Mouse (Mus musculus) adrenal gland, adult 8-10 months (tissue): Measurements from ENCODE around the gene Tango6. TPM values are rescaled to one million over a fixed set of nuclear protein-coding genes. Genes with fewer than 3 reads are reported as not detected.

Experiments
- DNase-seq: peaks from one replicate; pipeline ENCODE4 v3.0.0; 2022
- total RNA-seq, 4 experiments: library from RNA; stranded (reverse); gene quantifications; 2 replicates each; pipeline ENCODE4 v1.2.4; 2022

The Tango6 gene
- total RNA-seq, 4 experiments from 2014 or later: 10.2 to 14.2 (median 12.4) TPM

- no peak for DNase-seq
Observed at GRCm38 (mm10) chr8:106818626-106819515, 136.0 kb downstream of the Tango6 start.

DNA sequence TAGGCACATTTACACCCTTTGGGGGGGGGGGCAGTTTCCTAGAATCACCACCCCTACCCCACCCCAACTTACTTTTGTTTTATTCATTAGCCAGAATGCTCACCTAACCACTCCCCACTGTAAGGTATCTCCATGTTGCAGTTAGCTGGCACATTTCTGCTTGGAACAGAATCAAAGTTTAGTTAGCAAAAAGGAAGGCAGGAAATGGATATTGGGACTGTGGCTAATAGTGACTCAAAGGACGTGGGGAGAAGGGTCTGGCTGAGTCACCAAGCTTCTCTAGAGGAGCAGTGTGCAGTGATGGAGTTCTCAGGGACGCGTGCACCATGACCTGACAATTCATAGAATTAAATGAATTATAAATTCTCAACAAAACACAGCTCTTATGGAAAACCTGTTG lies 136.7 kb downstream of the Tango6 start:
- no peak for DNase-seq

- no peak for DNase-seq
Observed at GRCm38 (mm10) chr8:106820553-106821515, 138.0 kb downstream of the Tango6 start.

- no peak for DNase-seq
Observed at GRCm38 (mm10) chr8:106828921-106829320, 146.1 kb downstream of the Tango6 start.

DNA sequence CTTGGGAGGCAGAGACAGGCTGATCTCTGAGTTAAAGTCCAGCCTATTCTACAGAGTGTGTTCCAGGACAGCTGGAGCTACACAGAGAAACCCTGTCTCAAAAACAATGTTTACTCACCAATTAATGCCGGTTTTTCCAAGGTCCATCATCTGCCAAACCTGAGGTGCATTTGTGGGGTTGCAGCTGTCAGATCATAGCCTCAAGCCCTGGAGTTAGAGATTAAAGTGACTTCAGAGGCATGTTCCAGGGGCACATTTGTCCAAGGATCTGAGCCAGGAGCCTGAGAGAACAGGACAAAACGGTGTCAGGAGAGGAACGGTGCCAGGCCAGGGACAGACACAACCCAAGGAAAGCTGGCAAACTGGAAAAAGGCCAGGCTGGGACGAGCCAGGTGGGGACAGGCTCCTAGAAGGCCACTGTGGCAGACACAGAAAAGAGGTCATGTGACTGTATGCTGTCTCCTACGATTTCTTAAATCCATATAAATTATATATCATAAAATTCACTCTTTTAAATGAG lies 146.7 kb downstream of the Tango6 start:
- DNase-seq: no peak

DNA sequence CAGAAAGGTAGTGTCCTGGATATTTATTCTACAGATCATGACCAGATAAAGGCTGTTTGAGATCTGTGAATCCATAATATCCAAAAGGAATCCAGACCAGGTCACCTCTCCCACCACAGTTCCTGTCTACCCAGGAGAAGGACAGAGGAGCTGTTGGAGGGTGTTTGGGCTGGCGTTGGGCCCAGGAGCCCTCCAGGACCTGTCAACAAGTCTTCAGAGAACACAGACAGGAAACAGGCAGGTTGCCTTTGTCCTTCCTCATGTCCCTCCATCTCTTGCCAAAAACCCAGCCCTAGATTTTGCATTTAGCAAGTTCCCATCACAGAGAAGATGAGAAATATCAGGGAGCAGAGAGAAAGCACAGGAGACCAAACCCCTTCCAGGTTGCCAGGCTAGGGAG lies 152.0 kb downstream of the Tango6 start:
- DNase-seq: no peak

DNA sequence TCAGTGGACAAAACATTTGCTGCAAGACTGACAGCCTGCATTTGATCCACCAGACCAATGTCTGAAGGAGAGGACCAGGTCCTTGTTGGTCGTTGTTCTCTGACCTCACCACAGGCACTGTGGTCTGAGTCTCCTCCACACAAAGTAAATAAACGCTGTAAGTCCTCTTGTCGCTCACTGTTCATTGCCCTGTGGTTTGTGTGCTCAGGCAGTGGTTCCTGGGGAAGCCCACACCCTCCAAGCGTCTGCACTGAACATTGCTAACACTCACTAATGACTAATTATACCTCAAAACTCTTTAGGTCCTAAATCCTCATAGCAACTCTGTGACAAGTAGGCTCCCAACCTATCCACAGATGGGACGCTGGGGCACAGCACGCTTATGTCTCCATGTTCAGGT lies 153.7 kb downstream of the Tango6 start:
- no peak for DNase-seq

DNA sequence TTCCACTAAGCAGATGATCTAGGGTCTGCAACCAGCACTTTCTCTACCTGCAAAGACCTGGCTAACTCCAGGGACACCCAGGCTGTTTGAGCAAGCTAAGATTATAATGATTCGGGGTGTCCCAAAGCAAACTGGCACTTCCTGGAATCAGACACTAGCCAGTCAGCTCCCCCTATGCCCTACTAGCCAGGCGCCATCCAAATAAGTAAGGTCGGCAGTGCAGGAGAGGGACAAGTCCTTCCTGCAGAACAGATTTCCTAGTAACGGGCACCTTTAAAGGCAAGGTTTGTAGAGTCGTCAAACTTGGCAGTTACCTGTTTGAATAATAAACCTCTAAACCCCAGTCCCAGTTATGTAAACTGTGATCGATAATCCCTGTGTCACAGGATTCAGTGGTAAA lies 155.9 kb downstream of the Tango6 start:
- no peak for DNase-seq

DNA sequence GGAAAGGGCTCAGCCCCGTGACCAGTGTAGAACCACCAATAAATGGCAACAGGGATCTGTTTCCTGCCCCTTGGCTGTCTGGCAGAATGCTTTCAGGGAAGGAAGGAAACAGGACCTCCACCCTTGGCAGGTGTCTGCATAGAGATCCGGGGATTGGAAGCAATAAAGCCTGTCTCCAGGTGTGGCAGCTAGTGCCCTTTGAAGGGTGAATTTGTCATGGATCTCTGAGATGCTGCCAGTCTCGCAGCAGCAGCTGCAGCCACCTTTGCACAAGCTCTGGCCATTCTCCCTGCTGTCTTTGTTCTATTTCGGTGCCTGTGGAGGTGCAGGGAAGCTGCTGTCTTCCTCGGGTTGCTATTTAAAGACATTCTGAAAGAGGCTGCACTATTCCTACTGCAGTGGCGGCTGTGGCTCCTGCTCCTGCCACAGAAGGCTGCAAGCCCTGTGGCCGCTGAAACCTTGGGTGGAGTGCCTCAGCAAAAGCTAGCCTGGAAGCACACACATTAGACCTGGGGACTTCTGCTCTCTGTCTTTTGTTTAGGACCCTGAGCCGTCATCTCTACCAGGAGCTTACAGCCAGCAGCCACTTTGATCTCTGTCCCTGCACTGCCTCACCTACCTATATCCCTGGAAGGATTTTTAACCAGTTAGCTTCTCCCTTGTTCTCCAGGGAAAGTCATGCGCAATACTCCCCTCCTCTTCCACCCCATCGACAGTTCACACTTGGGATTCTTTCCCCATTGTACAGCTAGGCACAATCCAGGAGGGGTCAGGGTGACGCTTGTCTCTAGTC lies 156.5 kb downstream of the Tango6 start:
- DNase-seq: no peak

DNA sequence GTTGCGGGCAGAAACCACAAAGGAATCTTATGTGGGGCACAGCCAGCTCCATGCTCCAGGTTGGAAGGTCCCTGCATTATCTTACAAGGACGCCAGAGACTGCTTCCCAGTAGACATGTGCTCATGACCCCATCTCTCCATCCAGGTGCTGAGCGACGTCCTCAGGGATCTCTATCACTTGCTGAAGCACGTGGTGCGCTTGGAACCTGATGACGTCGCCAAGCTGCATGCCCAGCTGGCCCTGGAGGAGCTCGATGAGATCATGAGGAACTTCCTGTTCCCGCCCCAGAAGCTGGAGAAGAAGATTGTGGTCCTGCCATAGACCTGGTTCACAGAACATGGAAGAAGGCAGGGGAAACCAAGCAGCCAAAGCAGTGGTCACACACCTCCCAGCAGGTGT lies 167.2 kb downstream of the Tango6 start:
- no peak for DNase-seq

- DNase-seq: peak; percentile 23
Observed at GRCm38 (mm10) chr8:106854534-106855241, 171.8 kb downstream of the Tango6 start.

GRCm38 (mm10) chr8:106855242-106855562 lies 172.3 kb downstream of the Tango6 start:
- peak; percentile 44 for DNase-seq

- DNase-seq: no peak
Observed at GRCm38 (mm10) chr8:106862845-106863244, 180.0 kb downstream of the Tango6 start.

DNA sequence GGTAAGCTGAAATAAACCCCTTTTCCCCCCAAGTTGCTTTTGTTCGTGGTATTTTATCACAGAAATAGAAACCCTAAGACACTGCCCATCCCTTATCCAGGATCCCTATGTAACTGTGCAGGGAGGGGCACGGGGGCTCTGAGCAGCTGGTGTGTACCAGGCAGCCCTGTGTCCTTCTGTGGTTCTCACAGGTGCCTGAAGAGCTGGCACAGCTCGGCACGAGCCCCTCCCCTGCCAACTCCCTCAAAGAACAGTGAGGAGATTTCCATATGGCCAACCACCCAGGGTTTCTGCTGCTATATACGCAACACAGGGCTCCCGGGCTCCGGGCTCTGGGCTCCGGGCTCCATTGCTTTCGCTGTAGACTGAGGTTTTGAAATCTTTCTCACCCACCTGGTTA lies 182.5 kb downstream of the Tango6 start:
- no peak for DNase-seq

- no peak for DNase-seq
Observed at GRCm38 (mm10) chr8:106870051-106870450, 187.2 kb downstream of the Tango6 start, which contains the start of gene Has3. Has3 (plus strand) TSS chr8:106870242.

DNA sequence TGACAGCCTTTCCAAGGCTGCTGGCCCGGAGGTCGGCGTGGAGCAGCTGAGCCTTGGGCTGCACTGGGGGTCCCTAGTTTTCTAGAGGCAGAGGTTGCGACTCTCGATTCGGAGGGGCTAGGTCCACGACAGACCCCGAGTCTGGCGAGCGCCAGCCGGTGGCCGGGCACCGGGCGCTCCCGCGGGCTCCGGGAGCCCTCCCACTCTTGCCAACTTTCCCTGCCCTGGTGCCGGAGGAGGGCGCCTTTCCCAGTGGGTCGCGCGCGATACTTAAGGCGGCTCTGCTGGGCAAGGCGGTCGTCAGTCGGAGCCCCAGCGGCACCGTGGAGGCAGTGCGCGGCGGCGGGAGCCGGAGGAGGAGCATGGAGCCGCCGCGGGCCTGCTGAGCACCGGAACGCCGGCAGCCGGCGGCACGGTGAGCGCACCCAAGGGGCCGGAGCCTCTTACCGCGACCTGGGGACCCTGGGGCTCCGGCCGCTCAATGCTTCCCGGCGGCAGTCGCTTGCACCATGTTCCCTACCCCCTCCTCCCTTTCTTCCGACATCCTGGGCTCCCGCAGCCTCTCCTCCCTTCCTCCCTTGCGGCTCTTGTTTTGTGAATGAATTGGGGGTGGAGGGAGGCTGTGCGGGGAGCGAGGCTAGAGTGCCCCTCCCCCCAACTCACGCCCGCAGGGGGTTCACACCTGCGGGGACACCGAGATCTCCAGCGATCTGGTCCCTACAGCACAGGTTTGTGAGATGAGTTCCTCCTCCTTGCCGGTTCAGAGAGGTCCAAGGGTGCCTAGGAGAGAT lies 187.9 kb downstream of the Tango6 start:
- DNase-seq: peak; percentile 33

DNA sequence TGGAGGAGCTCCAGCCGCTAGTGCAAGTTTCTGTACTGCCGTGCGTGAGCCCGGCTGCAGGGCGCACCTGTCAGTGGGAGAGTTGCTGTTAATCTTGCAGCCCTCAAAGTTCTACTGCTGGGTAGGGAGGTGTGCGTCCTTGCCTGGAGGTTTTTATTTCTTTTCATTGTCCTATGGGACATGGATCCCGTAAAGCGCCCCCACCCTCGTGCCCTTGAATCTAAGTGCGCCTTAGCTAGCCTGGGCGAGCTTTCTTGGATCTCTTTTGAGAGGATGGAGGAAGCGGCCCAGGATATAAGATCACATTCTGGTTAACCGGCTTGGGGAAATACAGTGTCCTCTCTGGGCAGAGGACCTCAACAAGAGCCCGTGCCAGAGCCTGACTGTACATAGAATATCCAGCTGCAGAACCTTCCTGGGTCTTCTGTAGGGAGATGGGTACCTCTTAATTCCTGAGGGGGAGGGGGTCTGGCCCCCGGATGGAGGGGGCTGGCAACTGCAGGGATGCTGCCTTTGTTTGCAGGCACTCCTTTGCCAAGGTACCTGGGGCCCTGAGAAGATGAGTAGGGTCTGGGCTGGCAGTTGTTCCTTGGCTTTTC lies 188.6 kb downstream of the Tango6 start:
- no peak for DNase-seq

DNA sequence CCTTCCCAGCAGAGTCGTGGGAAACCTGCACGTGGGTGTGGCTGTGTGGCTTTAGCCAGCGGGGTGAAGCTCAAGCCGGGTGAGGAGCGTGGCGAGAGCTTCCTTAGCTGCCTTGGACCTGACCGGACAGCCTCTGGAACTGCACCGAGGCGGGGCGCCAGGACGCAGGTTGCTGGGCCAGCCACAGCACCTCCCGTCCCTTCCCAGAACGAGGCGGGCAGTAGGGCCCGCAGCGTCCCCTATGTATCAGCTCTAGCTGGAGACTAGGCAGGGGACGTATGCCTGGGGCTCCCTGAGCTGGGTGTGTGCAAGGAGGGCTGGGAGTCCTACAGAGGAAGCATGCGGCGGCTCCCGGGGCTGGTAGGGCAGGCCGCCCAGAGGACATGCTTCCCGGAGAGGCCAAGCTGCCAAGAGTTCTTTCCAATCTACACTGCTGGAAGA lies 189.1 kb downstream of the Tango6 start:
- DNase-seq: no peak

DNA sequence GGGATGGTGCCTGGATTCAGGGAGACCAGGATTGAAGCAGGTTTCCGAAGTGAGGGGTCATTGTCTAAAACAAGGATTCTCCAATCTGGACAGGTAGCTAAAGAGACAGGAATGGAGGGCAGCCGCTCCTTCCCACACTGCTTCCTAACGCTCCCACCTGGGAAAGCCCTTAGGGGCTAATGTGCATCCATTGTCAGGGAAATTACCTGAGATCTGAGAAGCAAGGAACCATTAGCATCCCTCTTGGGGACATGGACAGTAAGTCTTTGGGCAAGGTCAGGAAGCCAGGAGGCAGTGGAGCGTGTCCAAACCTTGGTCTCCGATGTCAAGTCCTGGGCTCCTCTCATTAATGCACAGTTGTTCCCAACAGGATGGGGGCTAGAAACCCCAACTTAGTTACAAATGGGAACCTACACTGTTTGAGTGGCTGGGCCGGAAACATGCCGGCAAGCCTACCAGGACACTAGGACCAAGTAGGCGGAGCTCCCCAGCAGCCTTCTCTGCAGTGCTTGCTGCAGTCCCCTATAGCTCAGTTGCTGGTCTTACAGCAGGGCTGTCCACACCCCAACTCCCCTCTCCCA lies 189.7 kb downstream of the Tango6 start:
- DNase-seq: no peak
